Mouse (Mus musculus) olfactory bulb, adult 2 months (tissue): ENCODE data around the gene Dusp11.
"Not testable (repeated sequence)": the region's sequence is repeated elsewhere in the genome, so short reads cannot be mapped to it uniquely, and the experiment has no call there.

Experiments
- CTCF ChIP-seq: fragments of 200-500 bp; IDR thresholded peaks from 2 replicates; pipeline ENCODE4 v1.5.1; 2012; ENCODE audit warnings: low read depth, mild to moderate bottlenecking, low read length, moderate library complexity; ENCODE audit not compliant: insufficient read depth
- POLR2A ChIP-seq: fragments of 200-500 bp; IDR thresholded peaks from 2 replicates; pipeline ENCODE4 v1.6.1; 2012; ENCODE audit warnings: mild to moderate bottlenecking, low read depth, low read length, moderate library complexity; ENCODE audit not compliant: insufficient read depth

DNA sequence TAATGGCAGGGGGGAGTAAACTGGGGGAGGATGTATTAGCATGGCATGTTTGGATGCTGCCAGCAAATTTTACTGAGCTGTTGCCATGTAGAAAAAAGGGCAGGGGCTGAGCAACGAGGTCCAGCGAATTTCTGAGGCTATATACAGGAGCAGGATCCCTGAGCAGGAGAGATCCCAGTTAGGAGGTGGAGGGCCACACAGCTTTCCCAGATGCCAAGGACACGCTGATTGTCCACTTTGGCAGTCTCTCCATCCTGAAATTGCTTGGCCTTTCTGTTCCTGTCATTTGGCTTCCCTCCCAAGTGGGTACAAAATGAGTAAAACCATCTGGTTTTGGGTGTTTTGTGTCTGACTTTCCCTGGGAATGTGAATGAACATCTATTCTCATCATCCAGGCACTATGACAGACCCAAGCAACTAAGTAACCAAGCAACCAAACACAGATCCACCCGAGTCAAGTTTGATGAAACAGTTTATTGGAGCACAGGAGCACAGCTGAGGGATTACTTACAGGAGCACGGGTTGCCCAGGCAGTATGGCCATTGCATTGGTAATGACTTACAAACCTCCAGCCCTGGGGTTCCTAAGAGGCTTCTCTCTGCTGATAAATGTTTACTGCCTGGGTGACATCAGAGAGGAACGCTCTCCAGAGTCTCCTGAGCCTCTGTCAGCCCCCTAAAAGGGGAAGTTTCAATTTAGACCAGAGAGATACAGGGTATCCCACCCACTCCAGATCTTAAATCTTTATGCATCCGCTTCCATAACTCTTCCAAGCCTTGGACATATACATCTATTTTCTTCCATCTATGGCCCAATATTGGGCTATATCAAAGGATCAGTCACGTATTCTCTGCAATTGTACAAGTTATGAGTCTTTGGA, 62.6 kb downstream of the Dusp11 start:
- TF ChIP-seq CTCF, POLR2A: not testable (repeated sequence)
